Mouse (Mus musculus) layer of hippocampus, adult 18-20 months (tissue): Measurements from ENCODE around the gene Gm6993. TPM values are rescaled to one million over a fixed set of nuclear protein-coding genes. Genes with fewer than 3 reads are reported as not detected.

Source experiments
- DNase-seq, 2 experiments: peaks; one replicate each; pipeline ENCODE4 v3.0.0; 2022; ENCODE audit warnings: low spot score in 2 of 2
- long read RNA-seq: library from polyadenylated mRNA; stranded (forward); transcript quantifications from one replicate; pipeline ENCODE4 v2.0.0, GENCODE M21; 2021
- total RNA-seq, 2 experiments: library from RNA; stranded (reverse); gene quantifications; 2 replicates each; pipeline ENCODE4 v1.2.3; 2021

Gene Gm6993
- not detected for total RNA-seq
- long read RNA-seq, result 0 reads

- no peak for DNase-seq
These were observed at the start of gene Gm6993 for GRCm38 (mm10) chr12:31240470-31240869. Gm6993 (plus strand) TSS chr12:31240770.

GRCm38 (mm10) chr12:31191329-31191954 is 49.1 kb upstream of the Gm6993 start:
- no peak for DNase-seq

GRCm38 (mm10) chr12:31202509-31202908 is 38.1 kb upstream of the Gm6993 start:
- DNase-seq, result no peak

GRCm38 (mm10) chr12:31203746-31204455 is 36.7 kb upstream of the Gm6993 start:
- no peak for DNase-seq

GRCm38 (mm10) chr12:31204898-31205297 is 35.7 kb upstream of the Gm6993 start:
- DNase-seq, result no peak

GRCm38 (mm10) chr12:31205983-31206633 is 34.5 kb upstream of the Gm6993 start:
- no peak for DNase-seq

- no peak for DNase-seq
These were observed 31.8 kb upstream of the Gm6993 start for GRCm38 (mm10) chr12:31208766-31209165.

- DNase-seq, result peak in 1 of 2 experiments; percentile 59
These were observed 31.2 kb upstream of the Gm6993 start for GRCm38 (mm10) chr12:31209377-31209805.

GRCm38 (mm10) chr12:31213556-31213955 is 27.0 kb upstream of the Gm6993 start:
- DNase-seq, result peak in 1 of 2 experiments; percentile 53

GRCm38 (mm10) chr12:31215003-31215402 is 25.6 kb upstream of the Gm6993 start:
- DNase-seq, result no peak

GRCm38 (mm10) chr12:31217232-31217631 is 23.3 kb upstream of the Gm6993 start:
- DNase-seq, result no peak

- no peak for DNase-seq
These were observed 21.8 kb upstream of the Gm6993 start for GRCm38 (mm10) chr12:31218774-31219173.

GRCm38 (mm10) chr12:31221522-31221921 is 19.0 kb upstream of the Gm6993 start:
- no peak for DNase-seq

- DNase-seq, result no peak
These were observed 18.3 kb upstream of the Gm6993 start for GRCm38 (mm10) chr12:31222282-31222681.

- no peak for DNase-seq
These were observed 17.8 kb upstream of the Gm6993 start for GRCm38 (mm10) chr12:31222741-31223140.

GRCm38 (mm10) chr12:31225451-31225850 is 15.1 kb upstream of the Gm6993 start:
- no peak for DNase-seq

- no peak for DNase-seq
These were observed 13.4 kb upstream of the Gm6993 start for GRCm38 (mm10) chr12:31227167-31227566.

- no peak for DNase-seq
These were observed 11.7 kb upstream of the Gm6993 start for GRCm38 (mm10) chr12:31228878-31229277.

- no peak for DNase-seq
These were observed 7.9 kb upstream of the Gm6993 start for GRCm38 (mm10) chr12:31232635-31233034.

GRCm38 (mm10) chr12:31235018-31235417 is 5.6 kb upstream of the Gm6993 start:
- no peak for DNase-seq

GRCm38 (mm10) chr12:31236861-31237595 is 3.5 kb upstream of the Gm6993 start:
- peak in 1 of 2 experiments; percentile 33 for DNase-seq
